Mouse (Mus musculus) effector memory CD4-positive, alpha-beta T cell, adult 5 months (primary cell): ENCODE data around the gene Ascl4. TPM values are rescaled to one million over a fixed set of nuclear protein-coding genes. Genes with fewer than 3 reads are reported as not detected.

Experiments used
- polyA plus RNA-seq: library from polyadenylated mRNA; unstranded; fragments of 100-300 nt; shearing (Covaris generic); gene quantifications from one replicate; pipeline ENCODE4 v1.2.1, GENCODE M21; 2017

Gene Ascl4
- polyA plus RNA-seq, result not detected

GRCm38 (mm10) chr10:85927676-85928445 lies at the start of gene Ascl4:
Gene Ascl4 (plus strand): TSS chr10:85927681.

GRCm38 (mm10) chr10:85916498-85917309 lies 10.8 kb upstream of the Ascl4 start, which contains the start of gene Prdm4:
Gene Prdm4 (minus strand): TSS chr10:85917142.

GRCm38 (mm10) chr10:85957464-85957950 lies 30.0 kb downstream of the Ascl4 start, which contains the start of gene Rtcb:
Gene Rtcb (minus strand): TSS chr10:85957823.

Other genes with a start within 250 kb of the Ascl4 start
- 44.7 TPM for gene Pwp1, start 98.2 kb upstream of the Ascl4 start, polyA plus RNA-seq
- gene Prdm4, start 10.5 kb upstream of the Ascl4 start, polyA plus RNA-seq, result 29.3 TPM
- 72.3 TPM for gene Rtcb, start 30.1 kb downstream of the Ascl4 start, polyA plus RNA-seq
- gene Bpifc, start 84.2 kb downstream of the Ascl4 start, polyA plus RNA-seq, result not detected
- gene Fbxo7, start 94.3 kb downstream of the Ascl4 start, polyA plus RNA-seq, result 50.1 TPM